In the genomic region with DNA sequence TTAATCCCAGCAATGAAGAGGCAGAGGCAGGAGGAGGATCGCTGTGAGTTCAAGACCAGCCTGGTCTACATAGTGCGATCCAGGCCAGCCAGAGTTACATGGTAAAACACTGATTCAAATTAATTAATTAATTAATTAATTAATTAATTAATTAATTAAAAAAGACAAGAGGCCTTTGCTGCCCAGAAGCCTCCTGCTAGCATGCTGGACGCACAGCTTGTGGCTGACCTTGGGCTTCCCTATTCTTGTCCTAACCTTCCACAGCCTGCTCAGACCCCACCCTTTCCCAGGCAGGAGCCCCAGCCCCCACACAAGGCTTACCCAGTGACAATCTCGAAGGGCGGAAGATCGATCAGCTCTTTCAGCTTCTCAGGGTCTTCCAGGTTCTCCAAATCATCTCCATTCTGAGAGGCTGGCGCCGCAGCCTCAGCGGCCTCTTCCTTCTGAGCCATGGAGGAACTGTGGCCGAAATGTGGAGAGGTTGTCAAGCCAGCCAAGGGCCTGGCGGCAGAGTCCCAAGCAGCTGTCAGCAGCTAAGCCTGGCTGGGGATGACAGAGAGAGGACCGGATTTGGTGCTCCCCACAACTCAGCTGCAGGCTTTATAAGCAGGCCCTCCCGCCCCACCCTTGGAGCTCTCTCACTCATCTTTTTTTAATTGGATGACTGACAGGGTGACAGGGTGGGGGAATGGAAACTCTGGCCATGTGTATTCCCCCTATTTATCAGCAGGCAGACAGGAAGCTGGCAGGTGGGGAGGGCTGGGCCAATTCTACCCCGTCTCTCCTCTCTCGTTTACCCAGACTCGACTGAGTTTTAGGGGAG, we compare ENCODE assay signal across 10 mouse cellular contexts. TPM values are rescaled to one million over a fixed set of nuclear protein-coding genes. Genes with fewer than 3 reads are reported as not detected.
DNase-seq lines count a peak whose midpoint lies in the region; TF ChIP-seq lines count a peak whose summit lies in the region.
"Had no signal": no experiment of that assay in that cellular context is flagged by ENCODE, and none has a peak within 500 bp of the region (broad histone marks: within the 10 kb centered on the region; RNA-seq: fewer than 3 reads in every experiment).

A gene (minus strand): TSS at position 773 of the 823 bp plus-strand sequence.

- no peak within 1 kb of the TSS for H3K27ac ChIP-seq in layer of hippocampus, adult 2 months
- H3K27ac ChIP-seq: embryonic facial prominence, embryonic 12.5 days had no signal

- no peak within 1 kb of the TSS for H3K4me3 ChIP-seq in layer of hippocampus, adult 2 months
- H3K4me3 ChIP-seq: embryonic facial prominence, embryonic 12.5 days; limb, embryonic 12.5 days had no signal

- intact Hi-C loops in left cerebral cortex, postnatal 4 days (cut with DNase I) = no loop called here

- TF ChIP-seq CTCF in layer of hippocampus, adult 2 months (conservative IDR thresholded peaks at IDR 0.05) = no peak

- DNase-seq in left cerebral cortex, postnatal 4 days = peak; percentile 55
- no peak for DNase-seq in left cerebral cortex, adult 8-10 months (ENCODE audit: low spot score in 2 of 2)
- DNase-seq in gastrocnemius, postnatal 4 days (ENCODE audit: low spot score in 2 of 2) = peak; percentile 32 to 49
- DNase-seq in induced T-regulatory cell, adult 2 months (ENCODE audit: low read depth) = peak; percentile 40
- DNase-seq in retina, postnatal 7 days (ENCODE audit: low read depth, low spot score) = peak; percentile 31
- DNase-seq in layer of hippocampus, postnatal 36 days = no peak
- DNase-seq in right cerebral cortex, postnatal 25 days = no peak
- DNase-seq in layer of hippocampus, adult 2 months (ENCODE audit: low spot score in 2 of 2) = no peak

RNA-seq across cellular contexts. Expression of the gene that starts here (rescaled TPM):
- total RNA-seq in left cerebral cortex, postnatal 4 days (2021) = under 1 TPM in 1 of 2 experiments, not detected in 1; 0.58 TPM
- total RNA-seq in left cerebral cortex, adult 8-10 months (2022) = under 1 TPM in 1 of 4 experiments, not detected in 3; 0.52 TPM
- 100 to 1,000 TPM; 585 to 600 TPM for total RNA-seq in gastrocnemius, postnatal 4 days (2021)
- not detected for total RNA-seq in layer of hippocampus, postnatal 36 days (2021)
- total RNA-seq in layer of hippocampus, adult 2 months (2021) = under 1 TPM in 1 of 2 experiments, not detected in 1; 0.33 TPM

Comparison
In these comparisons a context has a peak if more than half of its experiments do, and no peak if none do; other contexts are left out.
1. RNA of the gene that starts here (total RNA-seq): 585 to 600 TPM in gastrocnemius, postnatal 4 days; 0.58 TPM in left cerebral cortex, postnatal 4 days, 0.33 TPM in layer of hippocampus, adult 2 months, not detected in layer of hippocampus, postnatal 36 days and 0.52 TPM in left cerebral cortex, adult 8-10 months; every median in the first group is over 100 times any median in the second.
2. Peak in DNase-seq in left cerebral cortex, postnatal 4 days; RNA of the gene not detected or under 1 TPM.
3. DNase-seq: peak in gastrocnemius, postnatal 4 days (2 of 2), induced T-regulatory cell, adult 2 months (single experiment) and retina, postnatal 7 days (single experiment); none in left cerebral cortex, adult 8-10 months (0 of 2), layer of hippocampus, postnatal 36 days (0 of 2), right cerebral cortex, postnatal 25 days (single experiment) and layer of hippocampus, adult 2 months (0 of 2).